Mouse (Mus musculus) layer of hippocampus, postnatal 10 days (tissue): ENCODE data around the gene Prr12. TPM values are rescaled to one million over a fixed set of nuclear protein-coding genes. Genes with fewer than 3 reads are reported as not detected.

ENCODE experiments used
- DNase-seq, 2 experiments: peaks; one replicate each; pipeline ENCODE4 v3.0.0; 2021; ENCODE audit warnings: low spot score in 2 of 2
- microRNA-seq, 2 experiments: library from miRNA; unstranded; fragments of <30 nt; microRNA quantifications; one replicate each; pipeline ENCODE4 v1.2.0; 2021
- total RNA-seq, 2 experiments: library from RNA; stranded (reverse); gene quantifications; 2 replicates each; pipeline ENCODE4 v1.2.3; 2021

Gene Prr12
- total RNA-seq, 2 experiments from 2014 or later: 69.1 to 70.3 TPM

DNA sequence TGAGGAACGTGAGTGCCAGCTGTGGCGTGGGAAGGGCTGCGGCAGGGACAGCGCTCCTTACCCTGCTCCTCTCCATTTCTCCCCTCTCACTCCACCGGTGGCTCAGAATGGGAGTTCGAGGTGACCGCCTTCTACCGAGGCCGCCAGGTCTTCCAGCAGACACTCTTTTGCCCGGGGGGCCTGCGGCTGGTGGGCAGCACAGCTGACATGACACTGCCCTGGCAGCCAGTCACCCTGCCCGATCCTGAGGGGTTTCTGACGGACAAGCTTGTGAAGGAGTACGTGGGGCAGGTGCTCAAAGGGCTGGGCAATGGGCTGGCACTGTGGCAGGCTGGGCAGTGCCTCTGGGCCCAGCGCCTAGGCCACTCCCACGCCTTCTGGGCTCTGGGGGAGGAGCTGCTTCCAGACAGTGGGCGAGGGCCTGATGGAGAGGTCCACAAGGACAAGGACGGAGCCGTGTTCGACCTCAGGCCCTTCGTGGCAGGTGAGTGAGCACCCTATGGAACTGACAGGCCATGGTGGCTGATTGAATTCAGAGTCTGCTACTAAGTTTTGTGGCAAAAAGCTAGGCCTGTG is 52.1 kb downstream of the Prr12 start:
- no peak for DNase-seq

DNA sequence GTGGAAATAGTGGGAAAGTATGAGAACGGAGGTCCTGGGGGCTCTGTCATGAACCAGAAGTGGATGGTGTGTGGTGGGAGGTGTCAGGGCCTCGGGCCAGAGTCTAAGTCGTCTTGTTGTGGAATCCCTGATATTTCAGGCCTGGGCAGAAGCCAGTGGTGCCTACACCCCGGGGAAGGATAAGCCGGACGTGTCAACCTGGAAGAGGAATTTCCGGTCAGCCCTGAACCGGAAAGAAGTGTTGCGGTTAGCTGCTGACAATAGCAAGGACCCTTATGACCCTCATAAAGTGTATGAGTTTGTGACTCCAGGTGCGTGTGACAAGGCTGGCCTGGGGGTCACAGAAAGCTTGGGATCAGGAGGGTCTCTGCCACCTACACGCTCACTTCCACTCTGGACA is 52.9 kb downstream of the Prr12 start:
- DNase-seq: no peak

GRCm38 (mm10) chr7:44998501-44998955 is 54.2 kb downstream of the Prr12 start, which contains the start of gene Bcl2l12:
Gene Bcl2l12 (minus strand): TSS chr7:44998712.
- DNase-seq: peak; percentile 38 to 47

- no peak for DNase-seq
These were observed 54.7 kb downstream of the Prr12 start for GRCm38 (mm10) chr7:44997940-44998428.

GRCm38 (mm10) chr7:44997231-44997939 is 55.3 kb downstream of the Prr12 start, which contains the start of gene Irf3:
Gene Irf3 (plus strand): TSS chr7:44997648.
- peak; percentile 95 to 96 for DNase-seq

DNA sequence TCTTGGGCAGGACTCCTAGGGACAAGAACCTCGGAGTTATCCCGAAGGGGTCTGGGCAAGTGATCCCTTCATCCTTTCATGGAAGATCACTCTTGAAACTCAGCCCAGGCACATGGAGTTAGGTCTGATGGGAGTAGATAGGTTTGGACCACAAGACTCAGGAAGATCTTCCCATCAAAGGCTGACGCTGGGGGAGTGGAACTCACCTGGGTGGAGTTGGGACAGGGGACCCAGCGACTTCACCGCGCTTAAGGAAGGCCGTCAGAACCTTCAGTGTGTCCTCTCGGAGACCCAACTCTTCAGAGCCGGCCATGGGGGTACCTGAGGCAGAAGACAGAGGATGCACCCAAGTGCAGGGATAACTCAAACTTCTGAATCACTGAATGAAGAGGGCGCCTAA is 56.0 kb downstream of the Prr12 start:
- no peak for DNase-seq

GRCm38 (mm10) chr7:44986879-44987718 is 65.6 kb downstream of the Prr12 start:
- DNase-seq: no peak

- peak; percentile 98 for DNase-seq
These were observed 66.3 kb downstream of the Prr12 start, which contains the start of gene Prmt1 for GRCm38 (mm10) chr7:44986192-44986878. Gene Prmt1 (minus strand): TSS chr7:44986568.

- peak; percentile 61 to 71 for DNase-seq
These were observed 67.0 kb downstream of the Prr12 start for GRCm38 (mm10) chr7:44985595-44986191.

DNA sequence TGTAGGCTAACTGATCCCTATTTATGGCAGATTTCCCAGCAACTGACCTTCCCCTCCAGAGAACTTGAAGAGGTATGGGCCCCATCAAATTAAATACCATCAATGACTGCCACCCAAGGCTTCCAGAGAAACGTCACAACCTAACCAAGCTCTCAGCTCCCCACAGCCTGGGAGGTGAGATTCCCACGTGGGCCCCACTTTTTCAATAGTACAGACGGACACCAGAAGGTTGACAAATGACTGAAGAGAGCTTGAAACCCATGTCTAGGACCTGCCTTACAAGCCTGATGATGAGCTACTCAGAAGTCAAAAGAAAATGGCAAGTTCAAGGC is 67.9 kb downstream of the Prr12 start:
- no peak for DNase-seq

- DNase-seq: no peak
These were observed 68.5 kb downstream of the Prr12 start for GRCm38 (mm10) chr7:44983944-44984832.

- peak; percentile 87 to 90 for DNase-seq
These were observed 69.6 kb downstream of the Prr12 start for GRCm38 (mm10) chr7:44983085-44983484.

DNA sequence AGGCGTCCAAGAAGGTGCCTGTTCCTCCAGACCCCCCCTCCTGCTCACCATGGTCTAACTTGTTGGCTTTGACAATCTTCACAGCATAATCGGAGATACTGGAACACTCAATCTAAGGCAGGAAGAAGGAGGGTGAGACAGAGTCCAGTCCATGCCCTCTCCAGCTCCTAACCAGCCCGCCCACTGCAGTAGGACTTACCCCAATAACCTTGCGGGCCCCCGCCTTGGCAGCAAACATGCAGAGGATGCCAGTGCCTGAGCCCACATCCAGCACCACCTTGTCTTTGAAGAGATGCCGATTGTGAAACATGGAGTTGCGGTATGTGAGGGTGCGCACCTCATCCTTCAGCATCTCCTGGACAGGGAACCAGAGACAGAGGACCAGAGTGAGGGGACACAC is 71.1 kb downstream of the Prr12 start:
- DNase-seq: no peak

- DNase-seq: no peak
These were observed 74.4 kb downstream of the Prr12 start for GRCm38 (mm10) chr7:44978300-44978699.

Small RNA genes within 50 kb of the gene (microRNA-seq; reads per million reads assigned to microRNA genes)
- 2.2 reads per million in 2 experiments for gene Mir7054

Other genes with a start within 250 kb of the Prr12 start
- gene Nup62, start 236.8 kb downstream of the Prr12 start, total RNA-seq: 10 to 100 TPM; 34.2 to 35.2 TPM
- 1 to 10 TPM; 1.1 to 2.0 TPM for gene Il4i1, start 236.5 kb downstream of the Prr12 start, total RNA-seq
- gene Atf5, start 236.2 kb downstream of the Prr12 start, total RNA-seq: 10 to 100 TPM; 28.0 to 29.1 TPM
- 10 to 100 TPM; 85.8 to 95.5 TPM for gene Akt1s1, start 203.9 kb downstream of the Prr12 start, total RNA-seq
- 10 to 100 TPM; 41.2 to 53.3 TPM for gene Tbc1d17, start 203.8 kb downstream of the Prr12 start, total RNA-seq
- gene Pnkp, start 195.7 kb downstream of the Prr12 start, total RNA-seq: 10 to 100 TPM; 32.6 to 38.4 TPM
- 100 to 1,000 TPM; 278 to 304 TPM for gene Ptov1, start 183.1 kb downstream of the Prr12 start, total RNA-seq
- 100 to 1,000 TPM; 107 to 114 TPM for gene Med25, start 160.2 kb downstream of the Prr12 start, total RNA-seq
- gene Fuz, start 156.8 kb downstream of the Prr12 start, total RNA-seq: 10 to 100 TPM; 17.9 to 19.4 TPM
- gene Ap2a1, start 123.4 kb downstream of the Prr12 start, total RNA-seq: 100 to 1,000 TPM; 261 to 290 TPM
- gene Tsks, start 109.7 kb downstream of the Prr12 start, total RNA-seq: under 1 TPM; 0.25 to 0.64 TPM
- 100 to 1,000 TPM in 1 of 2 experiments, 10 to 100 TPM in 1; 99.2 to 101 TPM for gene Cpt1c, start 78.0 kb downstream of the Prr12 start, total RNA-seq
- gene Prmt1, start 66.3 kb downstream of the Prr12 start, total RNA-seq: 100 to 1,000 TPM; 232 to 248 TPM
- 10 to 100 TPM; 38.1 to 42.5 TPM for gene Irf3, start 55.2 kb downstream of the Prr12 start, total RNA-seq
- gene Bcl2l12, start 54.2 kb downstream of the Prr12 start, total RNA-seq: 1 to 10 TPM; 5.4 to 5.5 TPM
- gene Scaf1, start 36.5 kb downstream of the Prr12 start, total RNA-seq: 100 to 1,000 TPM; 141 to 145 TPM
- gene Rras, start 34.9 kb downstream of the Prr12 start, total RNA-seq: 10 to 100 TPM; 12.2 to 12.3 TPM
- 10 to 100 TPM; 47.2 to 51.6 TPM for gene Nosip, start 9.5 kb upstream of the Prr12 start, total RNA-seq
- 10 to 100 TPM in 1 of 2 experiments, 1 to 10 TPM in 1; 6.9 to 10.1 TPM for gene Prrg2, start 9.8 kb upstream of the Prr12 start, total RNA-seq
- gene Rcn3, start 39.3 kb upstream of the Prr12 start, total RNA-seq: 10 to 100 TPM; 11.4 to 11.9 TPM
- 10 to 100 TPM; 17.9 to 23.1 TPM for gene Fcgrt, start 51.0 kb upstream of the Prr12 start, total RNA-seq
- gene Rps11, start 71.6 kb upstream of the Prr12 start, total RNA-seq: 100 to 1,000 TPM; 456 to 554 TPM
- gene Rpl13a, start 75.9 kb upstream of the Prr12 start, total RNA-seq: 100 to 1,000 TPM; 946 to 985 TPM
- gene Gm45713, start 83.3 kb upstream of the Prr12 start, total RNA-seq: not detected
- 1 to 10 TPM; 4.3 to 6.0 TPM for gene Flt3l, start 83.6 kb upstream of the Prr12 start, total RNA-seq
- gene Pih1d1, start 101.4 kb upstream of the Prr12 start, total RNA-seq: 10 to 100 TPM; 60.7 to 63.1 TPM
- gene Aldh16a1, start 101.7 kb upstream of the Prr12 start, total RNA-seq: 10 to 100 TPM; 12.2 to 17.3 TPM
- 1,000 to 10,000 TPM; 1,094 to 1,136 TPM for gene Slc17a7, start 111.1 kb upstream of the Prr12 start, total RNA-seq
- under 1 TPM; 0.18 to 0.43 TPM for gene Gfy, start 126.7 kb upstream of the Prr12 start, total RNA-seq
- gene Pth2, start 128.1 kb upstream of the Prr12 start, total RNA-seq: not detected
- 1 to 10 TPM; 2.2 to 2.9 TPM for gene Ccdc155, start 152.0 kb upstream of the Prr12 start, total RNA-seq
- 10 to 100 TPM in 1 of 2 experiments, 1 to 10 TPM in 1; 8.3 to 10.7 TPM for gene Dkkl1, start 159.3 kb upstream of the Prr12 start, total RNA-seq
- 10 to 100 TPM; 12.5 to 13.7 TPM for gene Tead2, start 162.9 kb upstream of the Prr12 start, total RNA-seq
- gene Cd37, start 186.2 kb upstream of the Prr12 start, total RNA-seq: 1 to 10 TPM; 4.6 to 5.0 TPM
- 1 to 10 TPM; 1.0 to 1.2 TPM for gene Slc6a16, start 188.2 kb upstream of the Prr12 start, total RNA-seq
- gene Slc6a21, start 224.6 kb upstream of the Prr12 start, total RNA-seq: not detected